Mouse (Mus musculus) CH12.LX (cell line): Measurements from ENCODE around the gene Tbc1d10a. TPM values are rescaled to one million over a fixed set of nuclear protein-coding genes. Genes with fewer than 3 reads are reported as not detected.

ENCODE experiments used
- DNase-seq: peaks from one replicate; pipeline ENCODE4 v3.0.0-alpha.2; 2013; ENCODE audit errors: extremely low read depth
- H3K27ac ChIP-seq: 2 replicates; pipeline ENCODE4 v1.5.1; 2012; ENCODE audit warnings: low read depth, mild to moderate bottlenecking, control low read depth, moderate library complexity; ENCODE audit not compliant: insufficient read depth
- H3K27me3 ChIP-seq: replicated peaks from 2 replicates; pipeline ENCODE3; 2012; ENCODE audit warnings: inconsistent platforms
- H3K36me3 ChIP-seq, 2 experiments: replicated peaks in 1 of 2; 2 replicates each; pipeline versions ENCODE3 to v1.6.1; 2012; ENCODE audit warnings: inconsistent platforms in 1 of 2, low read length in 1 of 2, mild to moderate bottlenecking in 1 of 2, mixed read lengths in 1 of 2, moderate library complexity in 1 of 2; ENCODE audit not compliant: control insufficient read depth in 1 of 2, insufficient read depth in 1 of 2
- H3K4me1 ChIP-seq, 2 experiments: 2 replicates each; pipeline ENCODE4 v1.6.1; 2012; ENCODE audit warnings: inconsistent platforms in 1 of 2, moderate library complexity in 1 of 2; ENCODE audit not compliant: insufficient read depth in 2 of 2, control insufficient read depth in 1 of 2
- H3K4me2 ChIP-seq: 2 replicates; pipeline ENCODE4 v1.6.1; 2012; ENCODE audit warnings: low read depth, mild to moderate bottlenecking, control low read depth; ENCODE audit not compliant: poor library complexity, insufficient read depth, severe bottlenecking
- H3K4me3 ChIP-seq, 3 experiments: fragments of 150-350 bp in 1 of 3; sonication (generic) in 1 of 3; replicated peaks in 1 of 3; 2 replicates each; pipeline versions ENCODE3 to v1.5.1; 2011 to 2012; ENCODE audit warnings: low read depth in 2 of 3, low read length in 2 of 3, mild to moderate bottlenecking in 2 of 3, moderate library complexity in 2 of 3, control low read depth in 1 of 3, improper control_type of control experiment in 1 of 3, inconsistent platforms in 1 of 3, mixed read lengths in 1 of 3; ENCODE audit not compliant: poor library complexity in 1 of 3
- H3K79me2 ChIP-seq: replicated peaks from 2 replicates; pipeline ENCODE4 v1.6.1; 2012; ENCODE audit warnings: mild to moderate bottlenecking, moderate library complexity; ENCODE audit not compliant: control insufficient read depth, poor library complexity, insufficient read depth, severe bottlenecking; ENCODE audit errors: extremely low read depth
- H3K9ac ChIP-seq: 2 replicates; pipeline ENCODE4 v1.6.1; 2012; ENCODE audit warnings: low read depth, mild to moderate bottlenecking, control low read depth, moderate library complexity; ENCODE audit not compliant: insufficient read depth
- H3K9me3 ChIP-seq: replicated peaks from 2 replicates; pipeline ENCODE3; 2012; ENCODE audit warnings: low read length, inconsistent platforms, mixed read lengths
- BHLHE40 ChIP-seq: IDR thresholded peaks from 2 replicates; pipeline ENCODE4 v1.6.1; 2011; ENCODE audit warnings: mild to moderate bottlenecking, low read depth, low read length, improper control_type of control experiment
- CHD1 ChIP-seq: IDR thresholded peaks from 2 replicates; pipeline ENCODE4 v1.6.1; 2012; ENCODE audit warnings: low read depth, low read length, improper control_type of control experiment, inconsistent platforms
- CHD2 ChIP-seq: IDR thresholded peaks from 2 replicates; pipeline ENCODE4 v1.6.1; 2011; ENCODE audit warnings: low read length, improper control_type of control experiment
- CTCF ChIP-seq, 2 experiments: IDR thresholded peaks in 1 of 2; conservative IDR thresholded peaks in 1 of 2; 2 replicates each; pipeline ENCODE4 v1.5.1; 2011 to 2012; ENCODE audit warnings: low read depth in 2 of 2, low read length in 2 of 2, improper control_type of control experiment in 1 of 2, inconsistent platforms in 1 of 2, mild to moderate bottlenecking in 1 of 2, moderate library complexity in 1 of 2
- E2F4 ChIP-seq: IDR thresholded peaks from 2 replicates; pipeline ENCODE4 v1.6.1; 2011; ENCODE audit warnings: low read depth, low read length, improper control_type of control experiment; ENCODE audit not compliant: insufficient replicate concordance
- ELF1 ChIP-seq: IDR thresholded peaks from 2 replicates; pipeline ENCODE4 v1.6.1; 2014; ENCODE audit warnings: low read depth, mild to moderate bottlenecking, inconsistent platforms, low read length, improper control_type of control experiment
- EP300 ChIP-seq: IDR thresholded peaks from 2 replicates; pipeline ENCODE4 v1.6.1; 2011; ENCODE audit warnings: low read length, improper control_type of control experiment
- ETS1 ChIP-seq: conservative IDR thresholded peaks from 2 replicates; pipeline ENCODE4 v1.6.1; 2012; ENCODE audit warnings: low read depth, mild to moderate bottlenecking, inconsistent platforms, low read length, improper control_type of control experiment, moderate library complexity
- GABPA ChIP-seq: IDR thresholded peaks from 2 replicates; pipeline ENCODE4 v1.6.1; 2012; ENCODE audit warnings: low read depth, low read length, improper control_type of control experiment, inconsistent platforms; ENCODE audit not compliant: insufficient replicate concordance
- HCFC1 ChIP-seq: IDR thresholded peaks from 2 replicates; pipeline ENCODE4 v1.6.1; 2012; ENCODE audit warnings: low read depth, mild to moderate bottlenecking, inconsistent platforms, low read length, improper control_type of control experiment
- IRF4 ChIP-seq: IDR thresholded peaks from 2 replicates; pipeline ENCODE4 v1.6.1; 2014; ENCODE audit warnings: low read depth, mild to moderate bottlenecking, inconsistent platforms, low read length, improper control_type of control experiment
- JUN ChIP-seq: IDR thresholded peaks from 2 replicates; pipeline ENCODE4 v1.6.1; 2011; ENCODE audit warnings: low read depth, mild to moderate bottlenecking, low read length, improper control_type of control experiment, moderate library complexity; ENCODE audit not compliant: insufficient read depth
- JUND ChIP-seq: conservative IDR thresholded peaks from 2 replicates; pipeline ENCODE4 v1.6.1; 2011; ENCODE audit warnings: low read depth, low read length, improper control_type of control experiment
- KAT2A ChIP-seq: IDR thresholded peaks from 2 replicates; pipeline ENCODE4 v1.6.1; 2012; ENCODE audit warnings: low read length, improper control_type of control experiment, inconsistent platforms; ENCODE audit not compliant: insufficient replicate concordance
- MAFK ChIP-seq: IDR thresholded peaks from 2 replicates; pipeline ENCODE4 v1.6.1; 2011; ENCODE audit warnings: low read length, improper control_type of control experiment; ENCODE audit not compliant: insufficient replicate concordance
- MAX ChIP-seq: IDR thresholded peaks from 2 replicates; pipeline ENCODE4 v1.6.1; 2011; ENCODE audit warnings: low read length, improper control_type of control experiment
- MAZ ChIP-seq: IDR thresholded peaks from 2 replicates; pipeline ENCODE4 v1.6.1; 2012; ENCODE audit warnings: low read depth, mild to moderate bottlenecking, inconsistent platforms, low read length, improper control_type of control experiment, moderate library complexity
- MEF2A ChIP-seq: IDR thresholded peaks from 2 replicates; pipeline ENCODE4 v1.6.1; 2014; ENCODE audit warnings: low read depth, mild to moderate bottlenecking, inconsistent platforms, low read length, improper control_type of control experiment, borderline replicate concordance
- MXI1 ChIP-seq: IDR thresholded peaks from 2 replicates; pipeline ENCODE4 v1.6.1; 2011; ENCODE audit warnings: mild to moderate bottlenecking, low read depth, low read length, improper control_type of control experiment
- MYC ChIP-seq: IDR thresholded peaks from 2 replicates; pipeline ENCODE4 v1.6.1; 2011; ENCODE audit warnings: low read depth, mild to moderate bottlenecking, improper control_type of control experiment, low read length
- NELFE ChIP-seq: IDR thresholded peaks from 2 replicates; pipeline ENCODE4 v1.6.1; 2011; ENCODE audit warnings: low read depth, low read length, improper control_type of control experiment
- NRF1 ChIP-seq: IDR thresholded peaks from 2 replicates; pipeline ENCODE4 v1.6.1; 2014; ENCODE audit warnings: low read depth, mild to moderate bottlenecking, inconsistent platforms, low read length, improper control_type of control experiment, moderate library complexity
- PAX5 ChIP-seq: IDR thresholded peaks from 2 replicates; pipeline ENCODE4 v1.6.1; 2012; ENCODE audit warnings: low read length, inconsistent platforms, mixed read lengths
- POLR2A ChIP-seq: IDR thresholded peaks from 2 replicates; pipeline ENCODE4 v1.6.1; 2011; ENCODE audit warnings: low read depth, mild to moderate bottlenecking, improper control_type of control experiment, low read length
- POLR2AphosphoS2 ChIP-seq: IDR thresholded peaks from 2 replicates; pipeline ENCODE4 v1.6.1; 2011; ENCODE audit warnings: low read depth, low read length, improper control_type of control experiment
- RAD21 ChIP-seq: IDR thresholded peaks from 2 replicates; pipeline ENCODE4 v1.6.1; 2011; ENCODE audit warnings: low read depth, mild to moderate bottlenecking, low read length, improper control_type of control experiment, moderate library complexity
- RCOR1 ChIP-seq: conservative IDR thresholded peaks from 2 replicates; pipeline ENCODE4 v1.6.1; 2012; ENCODE audit warnings: low read depth, mild to moderate bottlenecking, inconsistent platforms, low read length, improper control_type of control experiment
- SIN3A ChIP-seq: IDR thresholded peaks from 2 replicates; pipeline ENCODE4 v1.6.1; 2012; ENCODE audit warnings: low read length, improper control_type of control experiment, inconsistent platforms
- SMC3 ChIP-seq: IDR thresholded peaks from 2 replicates; pipeline ENCODE4 v1.6.1; 2011; ENCODE audit warnings: low read depth, low read length, improper control_type of control experiment
- TBP ChIP-seq: conservative IDR thresholded peaks from 2 replicates; pipeline ENCODE4 v1.6.1; 2011; ENCODE audit warnings: low read depth, low read length, improper control_type of control experiment
- TCF12 ChIP-seq: IDR thresholded peaks from 2 replicates; pipeline ENCODE4 v1.6.1; 2014; ENCODE audit warnings: low read depth, mild to moderate bottlenecking, inconsistent platforms, low read length, improper control_type of control experiment
- UBTF ChIP-seq: IDR thresholded peaks from 2 replicates; pipeline ENCODE4 v1.6.1; 2012; ENCODE audit warnings: low read depth, mild to moderate bottlenecking, inconsistent platforms, low read length, improper control_type of control experiment, moderate library complexity
- USF1 ChIP-seq: IDR thresholded peaks from 2 replicates; pipeline ENCODE4 v1.6.1; 2014; ENCODE audit warnings: low read depth, mild to moderate bottlenecking, inconsistent platforms, low read length, improper control_type of control experiment
- USF2 ChIP-seq: conservative IDR thresholded peaks from 2 replicates; pipeline ENCODE4 v1.6.1; 2011; ENCODE audit warnings: low read depth, low read length, improper control_type of control experiment
- ZC3H11A ChIP-seq: IDR thresholded peaks from 2 replicates; pipeline ENCODE4 v1.6.1; 2012; ENCODE audit warnings: low read depth, mild to moderate bottlenecking, inconsistent platforms, low read length, improper control_type of control experiment
- ZKSCAN1 ChIP-seq: IDR thresholded peaks from 2 replicates; pipeline ENCODE4 v1.6.1; 2012; ENCODE audit warnings: low read depth, inconsistent platforms, low read length, improper control_type of control experiment, borderline replicate concordance
- ZMIZ1 ChIP-seq: IDR thresholded peaks from 2 replicates; pipeline ENCODE4 v1.6.1; 2012; ENCODE audit warnings: low read depth, mild to moderate bottlenecking, inconsistent platforms, low read length, improper control_type of control experiment
- ZNF384 ChIP-seq: IDR thresholded peaks from 2 replicates; pipeline ENCODE4 v1.6.1; 2012; ENCODE audit warnings: low read depth, low read length, improper control_type of control experiment, inconsistent platforms
- dilution Hi-C: fragments of 300-500 bp; cut with MboI; formaldehyde crosslinking; loops from 2 replicates; pipeline ENCODE4 v1.14.3; 2020; ENCODE audit warnings: low sequenced_read_pairs; ENCODE audit not compliant: extremely low pct_unique_long_range_greater_than_20kb, extremely low pct_ligation_motif_present
- in situ Hi-C: fragments of 300-500 bp; cut with MboI; formaldehyde crosslinking; loops from 3 replicates; pipeline ENCODE4 v1.14.3; 2019; ENCODE audit warnings: low sequenced_read_pairs, low pct_ligation_motif_present, low pct_unique_long_range_greater_than_20kb, mixed read lengths
- polyA plus RNA-seq: library from polyadenylated mRNA; unstranded; fragments of >175 nt; gene quantifications from 2 replicates; pipeline ENCODE4 v1.2.1, GENCODE M21; 2012; ENCODE audit warnings: low read depth; ENCODE audit not compliant: insufficient read length
- total RNA-seq, 2 experiments: library from RNA; depleted of rRNA; stranded (reverse); fragments of 300-350 nt in 1 of 2; fragments of >200 nt in 1 of 2; gene quantifications; 2 replicates each; pipeline ENCODE4 v1.2.3; 2012 to 2014

Tbc1d10a gene
- total and polyA plus RNA-seq, 3 experiments, result 30.3 to 33.9 (median 33.5) TPM

GRCm38 (mm10) chr11:4219317-4219751 is 32.7 kb downstream of the Tbc1d10a start:
- Histone ChIP-seq H3K4me3 (no peak overlapping the region), H3K9ac (no peak overlapping the region)

DNA sequence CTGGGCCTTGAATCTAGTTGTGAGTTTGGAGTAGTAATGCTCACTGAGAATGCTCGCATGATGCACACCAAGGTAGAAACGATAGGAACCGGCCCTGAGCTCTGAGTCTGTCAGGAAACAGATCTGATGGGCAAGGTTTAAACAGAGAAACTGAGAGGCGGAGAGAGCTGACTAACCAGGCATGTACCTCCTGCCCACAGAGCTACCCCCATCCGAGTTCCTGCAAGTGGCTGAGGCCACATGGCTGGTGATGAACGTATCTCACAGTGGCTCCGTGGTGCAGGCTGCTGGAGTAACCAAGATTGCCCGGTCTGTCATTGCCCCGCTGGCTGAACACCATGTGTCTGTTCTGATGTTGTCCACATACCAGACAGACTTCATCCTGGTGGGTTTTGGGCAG is 33.3 kb downstream of the Tbc1d10a start:
- peak overlapping the region; percentile 18 for H3K4me2 ChIP-seq
- no peak overlapping the region for H3K9ac ChIP-seq
- peak overlapping the region in 2 of 3 experiments; percentile 1 to 39 for H3K4me3 ChIP-seq
- peaks cover 4 to 19% of the 10 kb centered on the region in 2 experiments for H3K36me3 ChIP-seq
- dilution Hi-C loops, result no loop called here
- H3K9me3 ChIP-seq, result no peaks in the 10 kb centered on the region
- in situ Hi-C loops, result loop anchor here (5.0 to 10.0 kb wide), 3 partner anchors 37 to 215 kb away; partner anchors contain the start of gene Lif
- no peaks in the 10 kb centered on the region for H3K27me3 ChIP-seq
- TF ChIP-seq ZNF384, result no peak
- peak; percentile 39; the same call in 1 of the 2 replicates for TF ChIP-seq MAZ
- TF ChIP-seq MYC, result 0 out of 2 replicates have a peak, but pooled peaks have one; percentile 5
- no peak for TF ChIP-seq MAX
- TF ChIP-seq USF1, result no peak
- H3K27ac ChIP-seq, result peak overlapping the region; percentile 3; the same call in 1 of the 2 replicates
- H3K4me1 ChIP-seq, result peaks cover 23 to 62% of the 10 kb centered on the region in 2 experiments
- DNase-seq, result peak; percentile 65
- H3K79me2 ChIP-seq, result no peaks in the 10 kb centered on the region

More at GRCm38 (mm10) chr11:4219317-4219751, 32.7 kb downstream of the Tbc1d10a start:
- Histone ChIP-seq H3K9me3 (no peaks in the 10 kb centered on the region), H3K36me3 (peaks cover 10 to 25% of the 10 kb centered on the region in 2 experiments), H3K79me2 (no peaks in the 10 kb centered on the region), H3K27me3 (no peaks in the 10 kb centered on the region), H3K27ac (no peak overlapping the region), H3K4me2 (no peak overlapping the region), H3K4me1 (peaks cover 23 to 58% of the 10 kb centered on the region in 2 experiments)
- TF ChIP-seq JUND (peak; percentile 30; the same call in 1 of the 2 replicates), MAZ (no peak), POLR2A (no peak), UBTF (no peak), ZC3H11A (peak; percentile 94), NRF1 (0 out of 2 replicates have a peak, but pooled peaks have one; percentile 17), ELF1 (peak; percentile 46; the same call in 1 of the 2 replicates), ZNF384 (peak; percentile 57), MAFK (no peak), SMC3 (peak; percentile 98), JUN (no peak), POLR2AphosphoS2 (no peak), CTCF (conservative IDR thresholded peaks at IDR 0.05 in 1 of 2, IDR thresholded peaks at IDR 0.05 in 1 of 2; ENCODE audit: low read depth in 2 of 2, low read length in 2 of 2) (peak; percentile 55 to 99; a peak in 3 of 4 replicates), NELFE (peak; percentile 73; the same call in 1 of the 2 replicates), RCOR1 (no peak), BHLHE40 (0 out of 2 replicates have a peak, but pooled peaks have one; percentile 11), KAT2A (no peak), TCF12 (0 out of 2 replicates have a peak, but pooled peaks have one; percentile 30), CHD1 (no peak), GABPA (no peak), IRF4 (peak; percentile 72), PAX5 (no peak), ETS1 (no peak), CHD2 (no peak), ZMIZ1 (no peak), HCFC1 (no peak), USF1 (no peak), SIN3A (peak; percentile 63; the same call in 1 of the 2 replicates), MEF2A (no peak), E2F4 (no peak), EP300 (no peak), MXI1 (no peak), MAX (no peak), RAD21 (no peak; the same call in none of the 2 replicates), ZKSCAN1 (no peak), USF2 (no peak), TBP (no peak), MYC (0 out of 2 replicates have a peak, but pooled peaks have one; percentile 11)
- in situ Hi-C loops (loop anchor here (5.0 to 10.0 kb wide), 2 partner anchors 42 to 215 kb away; no protein-coding TSS in a partner anchor), dilution Hi-C loops (no loop called here)
- peak; percentile 76 for DNase-seq
